Mouse (Mus musculus): ENCODE results near the gene Heca. TPM values are rescaled to one million over a fixed set of nuclear protein-coding genes. Genes with fewer than 3 reads are reported as not detected.
A peak's percentile ranks its signal among the peaks of the same experiment; 100 is the strongest.
"Not testable (repeated sequence)": the region's sequence is repeated elsewhere in the genome, so short reads cannot be mapped to it uniquely, and the experiment has no call there.

Heca gene
- 10 to 100 TPM; 13.6 to 13.8 TPM for total RNA-seq (2021)
- long read RNA-seq, experiment 1, full-length matches to known transcripts: 5 of 6 reads
- long read RNA-seq, experiment 1, partial matches to known transcripts: 0 of 6 reads
- long read RNA-seq, experiment 1, other reads (novel, unspliced or antisense): 1 of 6 reads
- long read RNA-seq, experiment 2, full-length matches to known transcripts: 9 of 13 reads
- long read RNA-seq, experiment 2, partial matches to known transcripts: 1 of 13 reads
- long read RNA-seq, experiment 2, other reads (novel, unspliced or antisense): 3 of 13 reads

DNA sequence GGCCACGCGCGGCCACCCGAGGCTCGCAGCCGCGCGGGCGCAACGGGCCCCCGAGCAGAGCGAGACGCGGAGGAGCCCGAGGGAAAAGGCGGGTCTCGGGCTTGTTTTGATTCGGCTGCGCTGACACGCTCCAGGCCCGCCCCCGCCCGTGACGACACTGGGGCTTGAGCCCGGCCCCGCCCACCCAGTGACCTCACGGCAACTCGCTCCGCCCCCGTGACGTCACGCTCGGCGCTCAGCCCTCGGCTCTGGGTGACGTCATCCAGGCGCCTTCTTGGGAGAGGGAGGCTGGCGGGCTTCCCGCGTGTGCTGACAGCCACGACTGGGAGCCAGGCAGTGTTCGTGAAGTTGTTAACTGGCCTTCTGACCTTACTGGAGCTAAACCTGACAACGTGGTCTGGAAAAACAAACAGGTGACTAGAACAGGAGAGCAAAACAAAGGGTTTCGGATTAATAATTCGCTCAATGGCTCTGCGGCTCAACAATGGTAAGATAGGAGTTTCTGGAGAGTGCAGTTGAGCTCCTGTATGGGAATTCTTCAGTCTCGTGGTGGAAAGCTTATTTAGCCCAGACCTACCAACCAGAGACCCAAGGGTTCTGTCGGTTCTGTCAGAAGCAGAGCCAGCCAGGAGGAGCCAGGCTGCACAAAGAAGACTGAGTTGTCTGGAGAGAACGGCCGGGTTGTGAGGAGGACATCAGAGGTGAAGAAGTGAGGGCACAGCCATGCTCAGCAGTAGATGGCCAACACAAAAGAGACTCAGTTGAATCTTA, at the start of gene Heca:
Heca (minus strand) TSS at position 108 of the 771 bp plus-strand sequence.
- intact Hi-C loops (cut with DNase I; ENCODE audit: low total_unique reads): no loop called here
- peak; percentile 89 for DNase-seq

DNA sequence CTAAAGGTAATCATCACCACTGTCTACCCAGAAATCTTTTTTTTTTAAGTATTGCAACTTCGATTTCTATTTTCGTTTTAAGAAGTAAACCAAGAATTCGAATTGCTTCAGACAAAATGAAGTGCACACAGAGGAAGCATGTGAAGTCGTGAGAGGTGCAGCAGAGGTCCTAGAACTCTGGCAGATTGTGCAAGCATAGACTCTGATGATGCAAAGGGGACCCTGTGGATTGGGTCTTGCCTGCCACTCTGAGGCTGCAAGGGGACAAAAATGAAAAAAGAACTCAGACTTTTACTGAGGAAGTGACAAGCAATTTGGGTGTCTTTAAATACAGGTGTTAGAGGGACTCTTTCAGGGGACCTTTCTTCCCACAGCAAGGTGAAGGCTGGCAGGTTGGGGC, 42.7 kb upstream of the Heca start:
- no peak for DNase-seq
- intact Hi-C loops (cut with DNase I; ENCODE audit: low total_unique reads): no loop called here

DNA sequence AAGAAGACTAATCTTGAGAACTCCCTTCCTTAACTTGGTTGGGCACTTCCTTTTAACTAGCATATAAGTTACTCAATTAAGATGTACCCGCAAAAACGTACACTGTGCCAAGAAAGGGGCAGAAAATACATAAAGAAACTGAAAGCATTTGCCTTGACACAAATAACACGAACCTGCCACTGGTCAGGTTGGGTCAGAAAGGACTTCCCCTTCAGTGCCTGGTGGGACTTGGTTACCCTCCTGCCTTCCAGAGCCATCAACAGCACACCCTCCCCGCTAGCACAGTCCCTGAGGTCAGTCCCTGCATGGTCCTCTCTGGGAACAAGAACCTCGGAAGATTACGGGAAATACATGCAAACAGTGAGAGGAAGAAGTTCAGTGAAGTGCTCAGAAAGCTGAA, 41.3 kb upstream of the Heca start:
- DNase-seq: no peak
- intact Hi-C loops (cut with DNase I; ENCODE audit: low total_unique reads): no loop called here

DNA sequence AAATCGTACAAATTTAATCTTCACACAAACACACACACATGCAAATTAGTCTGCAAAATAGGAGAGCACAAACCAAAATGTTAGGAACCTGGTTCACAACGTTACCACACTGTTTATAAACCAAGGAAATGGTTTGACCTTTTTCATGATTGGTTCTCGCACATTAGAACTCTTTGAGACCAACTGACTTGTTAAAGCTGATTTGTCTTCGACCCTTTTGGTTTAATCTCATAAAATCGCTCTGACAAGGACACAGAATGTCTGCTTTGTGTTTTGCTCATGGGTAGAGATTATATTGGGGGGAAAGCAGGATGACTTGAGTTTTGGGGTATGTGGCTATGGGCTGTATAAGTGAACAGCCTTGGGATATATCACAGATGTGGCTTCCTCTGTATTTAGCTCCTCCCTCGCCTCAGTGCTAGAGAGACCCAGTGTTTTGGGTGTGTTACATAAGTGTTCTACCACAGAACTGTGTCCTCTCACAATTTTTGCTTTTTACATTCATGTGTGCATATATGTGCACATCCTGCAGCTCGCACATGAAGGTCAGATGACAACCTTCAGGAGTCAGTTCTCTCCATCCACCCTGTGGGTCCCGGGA, 40.1 kb upstream of the Heca start:
- DNase-seq: no peak
- intact Hi-C loops (cut with DNase I; ENCODE audit: low total_unique reads): no loop called here

DNA sequence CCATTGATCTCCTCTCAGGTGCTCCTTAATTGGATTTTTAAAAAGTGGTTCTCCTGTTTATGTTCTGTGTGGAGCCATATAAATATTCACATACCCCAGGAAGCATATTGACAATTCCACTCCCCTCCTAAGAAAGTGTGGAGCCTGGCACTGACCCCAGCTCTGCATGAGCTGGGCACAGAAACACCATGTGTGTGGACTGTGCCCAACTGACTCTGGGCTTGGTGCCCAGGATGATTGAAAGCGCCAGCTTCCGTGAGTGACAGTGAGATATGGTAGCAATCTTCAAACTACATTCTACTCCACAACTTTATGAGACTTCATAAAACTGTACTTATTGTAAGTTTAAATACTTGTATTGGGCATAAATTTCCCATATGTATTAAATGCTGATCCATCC, 35.4 kb upstream of the Heca start:
- peak; percentile 65 for DNase-seq
- intact Hi-C loops (cut with DNase I; ENCODE audit: low total_unique reads): no loop called here

DNA sequence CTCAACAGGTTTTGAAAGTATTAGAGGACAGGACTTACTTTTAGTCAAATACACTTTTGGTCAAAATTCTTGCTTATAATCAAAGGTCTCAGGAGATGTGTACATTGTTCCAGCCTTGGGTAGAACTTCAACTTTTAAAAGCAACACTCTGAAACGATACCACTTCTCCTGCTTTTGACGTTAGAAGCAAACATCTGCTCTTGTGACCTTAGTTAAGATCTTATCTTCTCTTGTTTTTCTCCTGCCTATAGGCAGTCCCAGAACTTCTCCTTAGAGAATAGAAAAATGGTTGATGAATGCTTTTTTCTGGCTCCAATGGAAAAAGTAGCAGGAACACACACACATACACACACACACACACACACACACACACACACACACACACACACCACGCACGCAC, 18.2 kb upstream of the Heca start:
- DNase-seq: no peak
- intact Hi-C loops (cut with DNase I; ENCODE audit: low total_unique reads): no loop called here

DNA sequence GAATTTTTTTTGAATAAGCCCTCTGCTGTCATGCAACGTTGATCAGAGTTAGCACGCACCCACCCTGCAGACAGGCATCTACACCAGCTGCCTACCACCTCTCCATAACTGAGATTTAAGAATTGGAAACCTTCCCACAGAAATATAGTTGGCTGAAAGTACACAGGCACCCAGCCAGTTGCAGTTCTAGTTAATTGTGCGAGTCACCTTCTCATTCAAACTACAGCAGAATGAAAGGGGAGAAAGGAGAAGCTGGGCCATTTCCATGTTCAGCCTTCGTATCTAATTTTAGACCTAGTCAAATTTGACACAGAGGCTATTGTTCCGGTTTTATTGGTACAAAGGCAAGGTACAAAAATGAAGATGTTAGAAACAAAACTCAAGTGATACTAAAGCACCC, 2.9 kb upstream of the Heca start:
- intact Hi-C loops (cut with DNase I; ENCODE audit: low total_unique reads): no loop called here
- no peak for DNase-seq

DNA sequence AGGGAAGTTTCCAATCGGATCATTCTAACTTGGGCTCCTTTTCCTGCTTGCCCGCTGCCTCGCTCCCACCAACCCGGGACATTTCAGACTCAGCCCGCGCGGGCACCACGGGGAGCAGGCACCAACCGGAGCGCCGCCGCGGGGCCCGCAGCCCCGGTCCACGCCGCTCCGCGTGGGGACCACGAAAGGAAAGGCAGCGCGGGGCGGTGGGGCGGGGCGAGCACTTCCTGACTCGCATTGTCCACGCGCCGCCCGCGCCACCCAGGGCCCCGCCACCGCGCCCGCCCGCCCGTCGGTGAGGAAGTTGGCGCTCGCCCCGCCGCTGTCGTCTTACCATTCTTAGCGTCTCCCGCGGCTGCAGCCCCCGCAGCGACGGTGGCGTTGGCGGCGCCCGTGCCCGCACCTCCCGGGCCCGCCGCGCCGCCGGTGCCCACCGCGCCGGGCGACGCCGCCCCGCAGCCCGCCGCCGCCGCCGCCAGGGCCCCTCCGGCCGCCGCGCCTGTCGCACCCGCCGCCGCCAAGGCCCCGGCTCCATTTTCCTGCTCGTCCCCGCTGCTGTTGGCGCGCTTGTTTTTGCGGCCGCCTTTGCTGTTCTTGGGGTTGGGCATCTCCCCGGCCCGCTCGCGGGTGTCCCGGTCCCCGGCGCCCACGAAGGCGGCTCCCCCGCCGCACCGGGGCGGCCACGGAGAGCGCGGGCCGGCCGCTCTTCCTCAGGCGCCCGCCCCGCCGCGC, 526 bp downstream of the Heca start:
- intact Hi-C loops (cut with DNase I; ENCODE audit: low total_unique reads): no loop called here
- DNase-seq: peak; percentile 77

DNA sequence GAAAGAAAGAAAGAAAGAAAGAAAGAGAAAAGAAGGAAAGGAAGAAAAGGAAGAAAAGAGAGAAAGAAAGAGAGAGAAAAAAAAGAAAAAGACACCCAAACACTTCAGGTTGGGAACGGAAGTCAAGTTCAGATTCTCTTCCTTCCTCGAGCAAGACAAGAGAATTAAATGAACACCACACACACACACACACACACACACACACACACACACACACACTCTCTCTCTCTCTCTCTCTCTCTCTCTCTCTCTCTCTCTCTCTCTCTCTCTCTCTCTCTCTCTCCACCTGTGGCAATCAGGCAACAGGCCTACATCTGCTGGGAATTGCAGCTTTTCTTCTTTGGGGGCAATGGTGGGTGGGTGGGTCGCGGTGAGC, 1.1 kb downstream of the Heca start:
- intact Hi-C loops (cut with DNase I; ENCODE audit: low total_unique reads); DNase-seq: not testable (repeated sequence)

DNA sequence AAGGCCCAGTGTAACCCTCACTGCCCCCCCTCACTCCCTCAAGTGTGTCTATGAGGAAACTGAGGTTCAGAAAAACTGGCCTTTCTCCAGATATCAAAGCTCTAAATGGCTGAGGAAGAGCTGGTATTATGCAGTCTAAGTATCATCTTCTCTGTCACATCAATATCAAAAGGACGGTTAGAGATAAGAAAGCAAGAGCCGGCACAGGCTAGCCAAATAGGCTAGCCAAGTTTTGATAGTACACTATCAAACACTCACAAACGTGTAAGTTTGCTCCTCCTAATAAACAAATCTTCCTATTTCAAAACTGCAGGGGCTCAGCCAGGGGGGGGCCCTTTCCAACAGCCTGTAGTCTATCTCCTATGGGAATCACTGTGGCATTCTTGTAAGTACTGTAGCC, 1.8 kb downstream of the Heca start:
- DNase-seq: no peak
- intact Hi-C loops (cut with DNase I; ENCODE audit: low total_unique reads): no loop called here

DNA sequence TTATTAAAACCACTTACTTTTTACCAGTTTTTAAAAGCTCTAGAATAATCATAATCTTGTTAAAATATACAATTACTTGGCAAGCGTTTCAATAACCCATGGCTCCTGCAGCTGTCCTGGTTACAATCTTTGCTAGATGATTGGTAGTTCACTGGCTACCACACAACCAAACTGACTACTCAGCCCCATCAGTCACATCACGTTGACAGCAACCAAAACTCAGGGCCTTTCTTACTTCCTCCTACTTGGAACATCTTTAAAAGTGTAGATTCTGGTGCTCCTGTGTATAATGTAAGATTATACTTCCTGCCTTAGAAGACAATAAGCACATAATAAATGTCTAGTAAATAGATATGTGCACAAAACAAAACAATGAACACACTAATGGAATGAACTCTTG, 14.2 kb downstream of the Heca start:
- DNase-seq: no peak
- intact Hi-C loops (cut with DNase I; ENCODE audit: low total_unique reads): no loop called here

DNA sequence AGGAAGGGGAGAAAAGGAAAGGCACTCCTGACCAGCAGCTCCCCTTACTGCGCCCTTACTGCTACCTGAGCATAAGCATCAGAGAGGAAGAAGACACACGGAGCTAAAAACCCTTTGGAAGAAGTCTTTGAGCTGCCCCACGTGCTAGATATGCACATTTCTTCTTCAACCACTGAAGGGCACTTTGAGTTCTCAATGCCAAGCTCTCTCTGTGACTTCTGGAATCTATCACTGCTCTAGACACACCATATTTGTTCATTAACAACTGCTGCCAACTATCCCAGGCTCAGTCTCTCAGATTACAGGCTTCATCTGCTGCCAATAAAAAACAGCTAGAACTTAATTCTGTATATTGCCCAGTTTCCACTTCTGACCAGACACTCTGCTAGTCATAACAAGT, 15.7 kb downstream of the Heca start:
- no peak for DNase-seq
- intact Hi-C loops (cut with DNase I; ENCODE audit: low total_unique reads): no loop called here

DNA sequence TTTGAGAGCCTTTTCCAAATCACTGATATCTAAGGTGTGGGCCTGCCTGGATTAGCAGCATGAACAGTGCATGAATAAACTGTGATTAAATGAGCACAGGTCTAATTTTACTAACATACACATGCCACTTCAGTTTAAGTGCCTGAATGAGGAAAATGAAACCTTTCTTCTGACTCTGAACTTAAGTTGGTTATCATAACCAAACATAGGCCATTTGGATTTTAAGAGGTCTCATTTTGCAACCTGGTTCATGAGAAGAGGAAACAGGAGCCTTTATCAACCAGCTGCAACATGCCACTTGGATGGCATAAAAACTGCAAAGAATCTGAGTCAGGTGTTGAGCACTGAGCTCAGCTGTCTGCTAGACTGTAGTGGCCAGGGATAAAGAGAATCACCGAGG, 16.7 kb downstream of the Heca start:
- intact Hi-C loops (cut with DNase I; ENCODE audit: low total_unique reads): no loop called here
- no peak for DNase-seq

DNA sequence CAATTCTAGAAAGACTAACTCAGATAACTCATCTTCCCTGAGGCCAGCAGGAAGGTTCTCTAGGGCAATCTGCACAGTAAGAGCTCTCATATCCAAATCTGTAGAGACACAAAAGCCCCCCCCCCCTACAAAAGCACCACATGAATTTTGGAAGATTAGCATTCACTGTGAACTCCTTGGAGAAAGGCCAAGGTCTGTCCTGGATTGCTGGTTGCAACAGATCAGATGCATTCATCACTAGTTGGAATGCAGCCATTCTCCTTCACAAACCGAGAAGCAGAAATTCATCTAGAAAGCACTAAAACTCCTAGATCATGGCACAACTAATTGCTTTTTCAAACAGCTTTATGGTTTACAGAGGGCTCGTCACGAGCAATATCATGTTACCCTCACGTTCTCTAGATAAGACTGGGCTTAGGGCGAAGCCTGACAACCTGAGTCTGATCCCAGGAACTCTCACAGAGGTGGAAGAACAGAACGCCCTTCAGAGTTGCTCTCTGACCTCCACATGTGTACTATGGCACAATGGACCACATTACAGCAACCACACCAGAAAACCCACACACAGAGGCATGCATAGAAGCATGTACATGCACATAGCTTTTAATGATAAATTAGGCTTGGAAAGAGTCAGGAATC, 17.3 kb downstream of the Heca start:
- intact Hi-C loops (cut with DNase I; ENCODE audit: low total_unique reads): no loop called here
- no peak for DNase-seq

DNA sequence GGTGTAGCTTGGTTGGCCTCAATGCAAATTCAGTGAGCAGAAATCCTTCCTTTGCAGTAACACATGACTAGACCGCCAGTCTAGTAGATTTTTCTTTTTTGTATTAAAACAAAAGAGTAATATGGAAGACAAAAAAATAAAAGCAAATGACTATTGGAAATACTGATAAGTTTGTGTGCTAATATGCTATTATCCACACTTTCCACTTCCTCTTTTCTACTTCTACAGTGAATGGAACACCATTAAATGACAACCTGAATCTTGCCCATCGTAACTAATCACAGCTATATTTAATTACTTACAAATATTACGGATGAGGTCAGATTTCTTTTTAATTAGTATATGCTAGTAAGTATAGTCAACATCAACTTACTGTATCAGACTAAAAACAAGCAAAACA, 22.7 kb downstream of the Heca start:
- intact Hi-C loops (cut with DNase I; ENCODE audit: low total_unique reads): no loop called here
- no peak for DNase-seq

DNA sequence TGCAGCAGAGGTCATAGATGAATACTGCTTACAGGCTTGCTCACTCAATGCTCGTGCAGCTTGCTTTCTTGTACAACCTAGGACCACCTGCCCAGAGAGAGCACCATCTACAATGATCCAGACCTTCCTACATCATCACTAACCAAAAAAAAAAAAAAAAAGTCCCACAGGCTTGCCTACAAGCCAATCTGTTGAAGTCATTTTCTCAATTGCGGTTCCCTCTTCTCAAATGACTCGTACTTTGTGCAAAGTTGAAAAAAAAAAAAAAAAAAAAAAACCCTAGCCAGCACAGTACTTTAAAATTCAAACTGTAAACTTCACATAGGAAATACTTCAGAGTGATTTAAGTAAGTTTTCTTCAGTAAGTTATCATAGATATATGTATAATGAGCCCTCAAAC, 23.7 kb downstream of the Heca start:
- intact Hi-C loops (cut with DNase I; ENCODE audit: low total_unique reads): no loop called here
- DNase-seq: no peak

DNA sequence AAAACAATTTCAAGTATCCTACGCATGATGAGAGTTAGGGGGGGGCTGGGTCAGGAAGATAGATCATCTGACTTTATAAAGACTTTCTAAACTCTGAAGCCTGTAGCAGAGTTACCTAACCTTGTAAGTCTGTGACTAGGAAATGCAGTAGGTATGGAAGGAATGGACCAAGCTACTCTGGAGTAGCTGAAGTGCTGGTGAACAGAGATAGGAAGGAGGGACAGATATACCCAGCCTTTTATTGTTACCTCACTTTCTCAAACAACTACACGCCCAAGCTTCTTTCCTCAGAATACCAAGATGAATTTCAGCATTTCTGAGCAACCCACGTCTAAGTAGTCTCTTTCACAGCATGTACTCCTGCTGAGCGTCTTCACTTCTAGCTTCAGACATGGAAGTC, 26.5 kb downstream of the Heca start:
- DNase-seq: no peak
- intact Hi-C loops (cut with DNase I; ENCODE audit: low total_unique reads): no loop called here

DNA sequence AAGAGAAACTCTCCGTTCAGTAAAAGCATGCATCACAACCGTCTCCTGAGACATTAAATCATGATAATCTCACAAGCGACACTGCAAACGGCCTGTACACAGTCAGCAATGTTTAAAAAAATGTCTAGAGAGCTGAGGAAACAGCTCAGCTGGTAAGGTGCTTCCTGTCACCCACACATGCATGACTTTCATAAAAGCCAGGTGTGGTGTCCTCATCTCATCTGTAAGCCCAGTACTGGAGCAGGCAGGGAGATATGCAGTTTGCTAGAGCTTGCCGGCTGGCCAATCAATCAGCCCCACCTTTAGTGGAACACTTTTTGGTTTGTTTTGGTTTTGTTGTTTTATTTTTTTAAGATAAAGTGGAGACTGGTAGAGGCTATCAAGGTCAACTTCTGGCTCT, 27.9 kb downstream of the Heca start:
- intact Hi-C loops (cut with DNase I; ENCODE audit: low total_unique reads): no loop called here
- no peak for DNase-seq

DNA sequence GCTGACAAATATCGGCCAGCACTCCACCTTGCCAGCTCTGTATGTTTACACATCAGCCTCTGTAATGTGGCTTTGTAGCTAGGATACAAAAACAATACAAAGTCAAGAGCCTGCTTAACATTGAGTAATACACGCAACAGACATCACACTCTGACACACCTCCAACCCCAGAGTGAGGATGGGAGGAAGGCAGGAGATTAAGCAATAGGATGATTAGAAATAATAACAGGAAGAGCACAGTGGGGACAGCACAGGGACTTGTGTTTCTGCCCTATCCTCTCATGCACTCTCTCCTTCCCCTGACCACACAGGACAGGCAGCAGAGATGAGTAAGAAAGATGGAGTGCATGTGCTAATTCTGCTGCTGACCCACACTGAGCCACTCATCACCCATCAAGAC, 28.8 kb downstream of the Heca start:
- intact Hi-C loops (cut with DNase I; ENCODE audit: low total_unique reads): no loop called here
- DNase-seq: no peak

DNA sequence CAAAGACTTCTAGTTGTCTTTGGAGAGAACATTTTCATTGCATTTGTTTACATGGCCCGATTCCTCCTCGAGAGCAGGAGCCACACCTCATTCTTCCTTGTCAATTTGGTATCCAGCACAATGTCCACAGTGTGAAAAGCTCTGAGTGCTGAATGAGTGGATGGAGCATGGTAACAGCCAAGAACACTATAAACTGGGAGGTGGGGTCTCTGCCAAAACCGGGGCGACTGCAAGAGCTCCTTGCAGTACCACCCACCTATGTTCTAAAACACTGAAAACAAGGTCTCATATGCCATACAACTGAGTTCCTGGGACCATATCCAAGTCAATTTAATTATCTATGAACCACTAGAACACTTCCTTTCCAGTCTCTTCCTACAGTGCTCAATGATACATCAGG, 39.1 kb downstream of the Heca start:
- DNase-seq: no peak
- intact Hi-C loops (cut with DNase I; ENCODE audit: low total_unique reads): no loop called here
